Mouse (Mus musculus): ENCODE results near the gene Whamm. TPM values are rescaled to one million over a fixed set of nuclear protein-coding genes. Genes with fewer than 3 reads are reported as not detected.

The Whamm gene
- total RNA-seq, 1 experiment from 2014 or later = 25.0 TPM

- DNase-seq = no peak
Measured at GRCm38 (mm10) chr7:81597660-81598059, 26.6 kb downstream of the Whamm start.

DNA sequence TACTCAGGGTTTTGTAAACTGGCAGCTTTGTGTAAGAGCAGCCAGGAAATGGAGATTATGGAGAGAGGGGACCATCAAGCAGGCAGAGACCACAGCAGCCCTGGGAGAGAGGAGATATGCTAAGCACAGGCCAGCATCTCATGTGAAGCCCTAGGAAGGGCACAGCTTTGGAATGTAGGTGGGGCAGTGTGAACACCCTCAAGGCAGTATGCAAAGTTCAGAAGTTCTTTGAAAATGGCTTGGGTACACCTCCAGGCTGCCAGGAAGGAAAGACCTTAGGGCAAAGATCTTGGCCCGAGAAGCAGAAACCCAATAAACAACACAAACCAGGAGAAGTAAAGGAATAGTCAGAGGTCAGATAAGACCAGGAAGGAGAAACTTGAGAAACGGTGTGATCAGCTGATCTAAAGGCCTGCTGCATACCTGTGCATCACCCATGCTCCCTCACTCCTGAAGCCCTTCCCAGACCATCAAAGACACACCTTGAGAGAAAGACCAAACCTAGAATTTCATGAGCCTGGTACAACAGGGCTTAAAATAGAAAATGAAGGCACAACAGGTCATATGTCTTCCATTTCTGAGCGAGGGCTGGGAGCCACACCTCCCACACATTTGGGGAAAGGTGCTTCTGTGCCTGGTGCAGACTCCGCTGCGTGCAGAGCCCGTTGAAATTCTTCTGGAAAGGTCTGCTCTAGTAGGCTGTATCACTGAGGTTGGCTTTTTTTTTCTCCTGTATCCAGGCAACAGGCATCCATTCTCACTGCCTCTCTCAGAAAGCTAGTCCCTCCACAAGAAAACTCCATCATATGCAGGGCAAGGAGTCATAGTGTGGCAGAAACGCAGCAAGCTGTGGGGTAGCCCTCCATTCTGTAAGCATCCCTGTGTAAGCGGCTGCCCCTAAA is 28.6 kb downstream of the Whamm start:
- DNase-seq = no peak

DNA sequence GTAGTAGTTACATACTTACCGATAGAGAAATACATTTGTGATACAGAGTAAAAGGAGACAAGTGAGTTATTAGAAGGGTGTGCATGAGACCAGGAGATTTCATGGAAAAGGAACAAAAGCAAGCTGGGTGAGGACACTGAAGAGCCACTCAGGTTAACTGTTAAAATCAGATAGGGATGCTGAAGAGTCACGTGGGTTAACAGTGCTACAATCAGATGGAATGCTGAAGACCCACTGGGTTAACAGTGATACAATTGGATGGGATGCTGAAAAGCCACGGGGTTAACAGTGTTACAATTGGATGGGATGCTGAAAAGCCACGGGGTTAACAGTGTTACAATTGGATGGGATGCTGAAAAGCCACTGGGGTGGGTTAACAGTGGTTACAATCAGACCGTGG is 33.9 kb downstream of the Whamm start:
- DNase-seq = no peak

GRCm38 (mm10) chr7:81605489-81605888 is 34.4 kb downstream of the Whamm start:
- no peak for DNase-seq

DNA sequence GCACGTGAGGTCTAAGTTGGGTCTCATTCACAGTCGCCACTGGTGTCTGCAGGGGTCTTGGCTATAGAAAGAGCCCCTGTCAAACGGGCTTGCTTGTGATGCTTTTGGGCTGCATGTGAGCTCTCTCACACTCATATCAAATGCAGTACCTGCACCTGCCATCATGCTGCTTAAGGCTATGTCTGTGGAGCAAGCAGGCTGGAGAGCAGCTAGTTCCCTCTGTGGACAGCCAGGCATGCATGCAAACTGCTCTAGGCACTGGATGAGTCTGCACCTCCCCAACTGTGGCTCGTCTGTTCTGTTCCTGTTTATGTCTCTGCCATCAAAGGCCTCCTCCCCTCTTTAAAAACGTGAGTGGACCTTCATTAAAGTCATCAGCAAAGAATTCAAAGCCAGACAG is 35.4 kb downstream of the Whamm start:
- DNase-seq = no peak

- DNase-seq = peak; percentile 26
Measured at GRCm38 (mm10) chr7:81610125-81610524, 39.1 kb downstream of the Whamm start.

DNA sequence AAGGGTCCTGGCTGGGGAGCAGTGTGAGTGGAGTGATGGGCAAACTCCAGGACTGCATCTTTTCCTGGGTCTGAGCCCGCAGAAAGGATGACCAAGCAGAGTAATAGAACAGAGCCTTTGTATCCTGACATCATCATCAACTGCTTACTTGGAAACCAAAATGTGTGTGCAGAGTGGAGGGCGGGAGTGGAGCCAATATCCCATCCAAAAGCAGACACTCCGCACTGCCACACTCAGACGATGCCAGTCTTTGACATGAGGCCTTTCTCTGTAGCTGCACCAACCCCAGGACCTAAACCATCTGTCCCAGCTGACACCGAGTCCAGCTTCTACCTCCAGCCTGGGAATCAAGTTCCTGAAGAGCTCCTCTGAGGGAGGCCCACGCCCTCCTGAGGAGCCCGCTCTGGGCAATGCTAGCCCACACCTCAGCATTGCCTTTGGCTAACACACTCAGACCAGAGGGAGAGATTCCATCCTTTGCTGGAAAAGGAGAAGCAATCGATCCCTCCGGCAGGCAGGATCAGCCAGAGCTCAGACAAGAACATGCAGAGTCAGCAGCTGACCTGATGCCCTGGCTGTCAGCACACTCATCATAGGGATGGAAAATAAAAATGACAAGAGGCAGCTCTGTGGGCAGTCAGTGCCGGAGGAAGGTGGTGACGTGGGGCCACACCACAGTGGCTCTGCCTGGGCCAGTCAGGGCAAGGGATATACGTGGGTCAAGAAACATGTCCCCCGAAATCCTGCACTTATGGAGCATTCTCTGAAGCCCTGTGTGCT is 42.0 kb downstream of the Whamm start:
- DNase-seq = no peak

DNA sequence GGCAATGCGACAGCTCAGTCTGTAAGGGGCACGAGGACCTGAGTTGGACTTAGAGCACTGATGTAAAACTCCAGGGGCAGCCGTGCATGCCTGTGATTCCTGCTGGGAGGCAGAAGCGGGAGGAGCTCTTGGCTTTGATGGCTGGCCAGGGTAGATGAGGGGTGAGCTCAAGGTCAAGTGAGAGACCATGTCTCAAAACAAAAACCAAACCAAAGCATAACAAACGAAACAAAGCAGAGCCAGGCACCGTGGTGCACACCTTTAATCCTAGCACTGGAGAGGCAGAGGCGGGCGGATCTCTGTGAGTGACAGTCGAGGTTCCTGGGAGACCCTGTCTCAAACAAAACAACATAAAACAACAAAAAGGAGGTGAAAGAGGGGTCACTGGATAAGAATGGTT is 44.0 kb downstream of the Whamm start:
- no peak for DNase-seq

GRCm38 (mm10) chr7:81622793-81623192 is 51.7 kb downstream of the Whamm start:
- no peak for DNase-seq

GRCm38 (mm10) chr7:81623767-81624166 is 52.7 kb downstream of the Whamm start:
- no peak for DNase-seq

- DNase-seq = no peak
Measured at GRCm38 (mm10) chr7:81626460-81626859, 55.4 kb downstream of the Whamm start.

DNA sequence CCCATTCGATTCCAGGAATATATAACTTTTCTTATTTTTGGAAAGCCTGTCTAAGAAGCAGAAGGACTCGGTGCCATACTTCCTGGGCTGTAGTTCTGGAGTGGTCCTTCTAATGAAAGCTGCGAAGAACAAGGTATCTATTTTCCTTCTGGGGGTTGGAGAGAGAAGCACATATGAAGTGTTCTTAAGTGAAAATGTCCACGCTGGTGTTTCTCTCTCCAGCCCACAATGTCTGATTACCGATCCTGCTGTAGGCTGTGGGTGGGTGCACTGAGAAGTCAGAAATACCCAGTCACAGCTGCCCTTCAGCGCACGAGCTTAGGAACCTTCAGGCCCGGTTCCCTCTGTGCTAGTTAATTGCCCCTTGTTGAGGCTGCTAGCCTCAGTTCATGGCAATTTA is 60.2 kb downstream of the Whamm start:
- DNase-seq = no peak

DNA sequence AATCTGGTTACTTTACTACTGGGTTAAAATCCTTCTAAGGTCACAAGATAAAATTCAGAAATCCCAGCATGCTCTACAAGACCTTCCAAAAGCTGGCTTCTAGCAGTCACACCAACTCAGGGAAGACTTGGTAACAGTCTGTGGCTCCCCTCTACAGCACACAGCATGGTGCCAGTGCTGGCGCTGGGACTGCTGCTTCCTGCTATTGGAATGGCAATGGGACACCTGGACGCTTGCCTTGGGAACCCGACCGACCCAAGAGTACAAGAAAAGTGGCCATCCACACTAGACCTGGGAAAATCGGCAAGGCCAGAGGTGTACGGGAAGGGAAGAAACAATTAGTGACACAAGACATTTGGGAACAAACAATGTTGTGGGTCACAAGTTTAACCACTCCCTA is 61.5 kb downstream of the Whamm start:
- no peak for DNase-seq

GRCm38 (mm10) chr7:81641101-81641500 is 70.0 kb downstream of the Whamm start:
- DNase-seq = no peak

DNA sequence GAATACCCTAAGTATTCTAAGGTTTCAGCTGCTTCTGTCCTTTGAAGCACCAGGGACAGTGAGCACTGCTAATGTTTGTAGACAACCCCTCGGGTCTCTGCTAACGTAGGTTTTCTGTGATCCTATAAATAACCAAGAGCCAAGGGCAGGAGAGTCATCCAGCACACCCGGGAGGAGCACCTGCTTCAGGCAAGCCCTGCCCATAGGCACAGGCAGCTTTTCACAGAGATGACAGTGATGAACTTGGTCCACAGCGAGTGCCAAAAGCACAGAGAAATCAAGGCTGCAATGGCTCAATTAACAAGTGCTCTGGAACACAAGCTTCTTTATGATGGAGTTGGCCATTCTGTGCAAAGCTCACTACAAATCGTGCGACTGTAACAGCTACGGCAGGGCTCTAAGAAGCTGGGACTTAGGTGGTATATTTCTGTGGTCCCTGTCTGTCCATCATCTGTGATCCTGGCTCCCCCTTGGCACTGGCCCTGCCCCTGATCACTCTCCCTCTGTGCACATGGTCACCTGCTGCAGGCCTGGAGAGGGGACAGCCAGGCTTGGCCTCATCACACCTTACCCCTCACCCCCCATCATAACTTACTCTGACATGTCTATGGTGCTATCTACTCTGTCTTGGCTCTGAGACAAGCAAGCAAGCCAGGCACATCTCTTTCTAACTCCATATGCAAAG is 73.6 kb downstream of the Whamm start:
- no peak for DNase-seq

Other genes with a start within 250 kb of the Whamm start
- 1,081 and 1,170 TPM in 2 replicates for gene Rps17, start 226.0 kb upstream of the Whamm start, total RNA-seq (2021)
- gene Cpeb1, start 115.8 kb upstream of the Whamm start, total RNA-seq (2021) = 29.2 and 39.0 TPM in 2 replicates
- gene Ap3b2, start 77.3 kb upstream of the Whamm start, total RNA-seq (2021) = 9.3 and 13.1 TPM in 2 replicates
- gene BC048679, start 73.0 kb upstream of the Whamm start, total RNA-seq (2021) = not detected in 2 replicates
- gene Fsd2, start 4.3 kb upstream of the Whamm start, total RNA-seq (2021) = 0.29 and 0.85 TPM in 2 replicates
- gene Homer2, start 136.3 kb downstream of the Whamm start, total RNA-seq (2021) = 2.4 and 2.6 TPM in 2 replicates
- 46.5 and 55.8 TPM in 2 replicates for gene Ramac, start 191.7 kb downstream of the Whamm start, total RNA-seq (2021)
- 41.1 and 48.2 TPM in 2 replicates for gene 3110040N11Rik, start 218.2 kb downstream of the Whamm start, total RNA-seq (2021)